Mouse (Mus musculus): ENCODE measurements around the gene Fam162b. TPM values are rescaled to one million over a fixed set of nuclear protein-coding genes. Genes with fewer than 3 reads are reported as not detected.

Fam162b gene
- polyA plus RNA-seq, 1 experiment = not detected

GRCm38 (mm10) chr10:51614826-51615590 lies 24.7 kb upstream of the Fam162b start:
- H3K27me3 ChIP-seq (ENCODE audit: control insufficient read depth, insufficient read depth, low read length, poor library complexity, severe bottlenecking) = no peaks in the 10 kb centered on the region
- no peak overlapping the region for H3K27ac ChIP-seq (ENCODE audit: insufficient read depth, low read length)
- peaks cover 3% of the 10 kb centered on the region for H3K4me1 ChIP-seq (ENCODE audit: control insufficient read depth, insufficient read depth, low read length)
- H3K9ac ChIP-seq (ENCODE audit: low read depth, poor library complexity, severe bottlenecking) = no peak overlapping the region
- H3K36me3 ChIP-seq (ENCODE audit: control insufficient read depth, insufficient read depth, low read length, poor library complexity, severe bottlenecking) = no peaks in the 10 kb centered on the region
- H3K4me3 ChIP-seq (ENCODE audit: low read depth, low read length) = no peak overlapping the region
- no peaks in the 10 kb centered on the region for H3K9me3 ChIP-seq (replicated peaks; ENCODE audit: control insufficient read depth, insufficient read depth, low read length, poor library complexity, severe bottlenecking)
- TF ChIP-seq EP300 (IDR thresholded peaks at IDR 0.05; ENCODE audit: insufficient read depth, low read depth, low read length) (no peak), POLR2A (IDR thresholded peaks at IDR 0.05; ENCODE audit: insufficient read depth, low read length) (no peak), CTCF (IDR thresholded peaks at IDR 0.05; ENCODE audit: low read depth, low read length) (no peak)

GRCm38 (mm10) chr10:51613421-51613820 lies 23.1 kb upstream of the Fam162b start:
- no peaks in the 10 kb centered on the region for H3K36me3 ChIP-seq (ENCODE audit: control insufficient read depth, insufficient read depth, low read length, poor library complexity, severe bottlenecking)
- H3K4me3 ChIP-seq (ENCODE audit: low read depth, low read length) = no peak overlapping the region
- TF ChIP-seq POLR2A (IDR thresholded peaks at IDR 0.05; ENCODE audit: insufficient read depth, low read length) (no peak), EP300 (IDR thresholded peaks at IDR 0.05; ENCODE audit: insufficient read depth, low read depth, low read length) (no peak), CTCF (IDR thresholded peaks at IDR 0.05; ENCODE audit: low read depth, low read length) (no peak)
- H3K27me3 ChIP-seq (ENCODE audit: control insufficient read depth, insufficient read depth, low read length, poor library complexity, severe bottlenecking) = no peaks in the 10 kb centered on the region
- H3K9me3 ChIP-seq (replicated peaks; ENCODE audit: control insufficient read depth, insufficient read depth, low read length, poor library complexity, severe bottlenecking) = no peaks in the 10 kb centered on the region
- H3K27ac ChIP-seq (ENCODE audit: insufficient read depth, low read length) = no peak overlapping the region
- no peak overlapping the region for H3K9ac ChIP-seq (ENCODE audit: low read depth, poor library complexity, severe bottlenecking)
- peaks cover 3% of the 10 kb centered on the region for H3K4me1 ChIP-seq (ENCODE audit: control insufficient read depth, insufficient read depth, low read length)

GRCm38 (mm10) chr10:51611969-51612682 lies 21.8 kb upstream of the Fam162b start:
- TF ChIP-seq CTCF (IDR thresholded peaks at IDR 0.05; ENCODE audit: low read depth, low read length) (no peak), POLR2A (IDR thresholded peaks at IDR 0.05; ENCODE audit: insufficient read depth, low read length) (no peak), EP300 (IDR thresholded peaks at IDR 0.05; ENCODE audit: insufficient read depth, low read depth, low read length) (no peak)
- Histone ChIP-seq H3K27me3 (ENCODE audit: control insufficient read depth, insufficient read depth, low read length, poor library complexity, severe bottlenecking) (no peaks in the 10 kb centered on the region), H3K9me3 (replicated peaks; ENCODE audit: control insufficient read depth, insufficient read depth, low read length, poor library complexity, severe bottlenecking) (no peaks in the 10 kb centered on the region), H3K36me3 (ENCODE audit: control insufficient read depth, insufficient read depth, low read length, poor library complexity, severe bottlenecking) (no peaks in the 10 kb centered on the region), H3K9ac (ENCODE audit: low read depth, poor library complexity, severe bottlenecking) (no peak overlapping the region), H3K4me3 (ENCODE audit: low read depth, low read length) (no peak overlapping the region), H3K4me1 (ENCODE audit: control insufficient read depth, insufficient read depth, low read length) (peaks cover 3% of the 10 kb centered on the region), H3K27ac (ENCODE audit: insufficient read depth, low read length) (no peak overlapping the region)

- H3K4me3 ChIP-seq (ENCODE audit: low read depth, low read length) = no peak overlapping the region
- no peaks in the 10 kb centered on the region for H3K27me3 ChIP-seq (ENCODE audit: control insufficient read depth, insufficient read depth, low read length, poor library complexity, severe bottlenecking)
- H3K4me1 ChIP-seq (ENCODE audit: control insufficient read depth, insufficient read depth, low read length) = peaks cover 1% of the 10 kb centered on the region
- TF ChIP-seq POLR2A (IDR thresholded peaks at IDR 0.05; ENCODE audit: insufficient read depth, low read length) (no peak), CTCF (IDR thresholded peaks at IDR 0.05; ENCODE audit: low read depth, low read length) (no peak)
- H3K9ac ChIP-seq (ENCODE audit: low read depth, poor library complexity, severe bottlenecking) = no peak overlapping the region
- H3K27ac ChIP-seq (ENCODE audit: insufficient read depth, low read length) = no peak overlapping the region
- H3K9me3 ChIP-seq (replicated peaks; ENCODE audit: control insufficient read depth, insufficient read depth, low read length, poor library complexity, severe bottlenecking) = no peaks in the 10 kb centered on the region
- no peaks in the 10 kb centered on the region for H3K36me3 ChIP-seq (ENCODE audit: control insufficient read depth, insufficient read depth, low read length, poor library complexity, severe bottlenecking)
These were observed 19.6 kb upstream of the Fam162b start for GRCm38 (mm10) chr10:51609741-51610425.

- H3K36me3 ChIP-seq (ENCODE audit: control insufficient read depth, insufficient read depth, low read length, poor library complexity, severe bottlenecking) = no peaks in the 10 kb centered on the region
- no peak for TF ChIP-seq POLR2A (IDR thresholded peaks at IDR 0.05; ENCODE audit: insufficient read depth, low read length)
- TF ChIP-seq CTCF (IDR thresholded peaks at IDR 0.05; ENCODE audit: low read depth, low read length) = no peak
- TF ChIP-seq EP300 (IDR thresholded peaks at IDR 0.05; ENCODE audit: insufficient read depth, low read depth, low read length) = no peak
- no peak overlapping the region for H3K9ac ChIP-seq (ENCODE audit: low read depth, poor library complexity, severe bottlenecking)
- H3K4me1 ChIP-seq (ENCODE audit: control insufficient read depth, insufficient read depth, low read length) = no peaks in the 10 kb centered on the region
- no peak overlapping the region for H3K4me3 ChIP-seq (ENCODE audit: low read depth, low read length)
- H3K27me3 ChIP-seq (ENCODE audit: control insufficient read depth, insufficient read depth, low read length, poor library complexity, severe bottlenecking) = no peaks in the 10 kb centered on the region; the same call in 1 of the 2 replicates
- no peak overlapping the region for H3K27ac ChIP-seq (ENCODE audit: insufficient read depth, low read length)
- no peaks in the 10 kb centered on the region; the same call in 1 of the 2 replicates for H3K9me3 ChIP-seq (replicated peaks; ENCODE audit: control insufficient read depth, insufficient read depth, low read length, poor library complexity, severe bottlenecking)
These were observed 6.8 kb upstream of the Fam162b start for GRCm38 (mm10) chr10:51596928-51597635.
